Mouse (Mus musculus): ENCODE data around the gene Slc39a11. TPM values are rescaled to one million over a fixed set of nuclear protein-coding genes. Genes with fewer than 3 reads are reported as not detected.

The Slc39a11 gene
- 10 to 100 TPM; 23.5 to 26.1 TPM for total RNA-seq (2021)

- intact Hi-C loops (cut with DNase I): loop anchor here (10.0 kb wide), 1 partner anchor 475 kb away; no protein-coding TSS in a partner anchor
- DNase-seq: peak; percentile 83
These were observed at the start of gene Slc39a11 for GRCm38 (mm10) chr11:113649353-113650210. Gene Slc39a11 (minus strand): TSS chr11:113650079.

- intact Hi-C loops (cut with DNase I): no loop called here
These were observed 49.8 kb upstream of the Slc39a11 start for GRCm38 (mm10) chr11:113699643-113700042.

GRCm38 (mm10) chr11:113698013-113698545 is 48.2 kb upstream of the Slc39a11 start:
- no peak for DNase-seq

More at GRCm38 (mm10) chr11:113699643-113700042, 49.8 kb upstream of the Slc39a11 start:
- no peak for DNase-seq

GRCm38 (mm10) chr11:113697571-113697970 is 47.7 kb upstream of the Slc39a11 start:
- no peak for DNase-seq
- intact Hi-C loops (cut with DNase I): no loop called here

More at GRCm38 (mm10) chr11:113698013-113698545, 48.2 kb upstream of the Slc39a11 start:
- intact Hi-C loops (cut with DNase I): no loop called here

- no peak for DNase-seq
- intact Hi-C loops (cut with DNase I): no loop called here
These were observed 42.0 kb upstream of the Slc39a11 start for GRCm38 (mm10) chr11:113691851-113692250.

- intact Hi-C loops (cut with DNase I): no loop called here
- no peak for DNase-seq
These were observed 41.4 kb upstream of the Slc39a11 start for GRCm38 (mm10) chr11:113691318-113691717.

GRCm38 (mm10) chr11:113690506-113690905 is 40.6 kb upstream of the Slc39a11 start:
- intact Hi-C loops (cut with DNase I): no loop called here
- DNase-seq: no peak

- no peak for DNase-seq
- intact Hi-C loops (cut with DNase I): no loop called here
These were observed 37.2 kb upstream of the Slc39a11 start for GRCm38 (mm10) chr11:113687031-113687430.

GRCm38 (mm10) chr11:113684707-113685426 is 35.0 kb upstream of the Slc39a11 start:
- no peak for DNase-seq
- intact Hi-C loops (cut with DNase I): no loop called here

GRCm38 (mm10) chr11:113683957-113684706 is 34.3 kb upstream of the Slc39a11 start, which contains the start of the genes Fam104a and D11Wsu47e:
Gene Fam104a (minus strand): TSS chr11:113684155.
Gene D11Wsu47e (plus strand): TSS chr11:113684412.
- intact Hi-C loops (cut with DNase I): no loop called here
- peak; percentile 95 for DNase-seq

- DNase-seq: no peak
- intact Hi-C loops (cut with DNase I): no loop called here
These were observed 33.7 kb upstream of the Slc39a11 start for GRCm38 (mm10) chr11:113683627-113683956.

GRCm38 (mm10) chr11:113682897-113683626 is 33.2 kb upstream of the Slc39a11 start:
- DNase-seq: peak; percentile 57
- intact Hi-C loops (cut with DNase I): no loop called here

- no peak for DNase-seq
- intact Hi-C loops (cut with DNase I): no loop called here
These were observed 32.1 kb upstream of the Slc39a11 start for GRCm38 (mm10) chr11:113681979-113682378.

- intact Hi-C loops (cut with DNase I): no loop called here
- DNase-seq: no peak
These were observed 31.1 kb upstream of the Slc39a11 start for GRCm38 (mm10) chr11:113680954-113681353.

- DNase-seq: no peak
These were observed 28.5 kb upstream of the Slc39a11 start for GRCm38 (mm10) chr11:113678373-113678772.

GRCm38 (mm10) chr11:113677378-113677777 is 27.5 kb upstream of the Slc39a11 start:
- no peak for DNase-seq
- intact Hi-C loops (cut with DNase I): no loop called here

More at GRCm38 (mm10) chr11:113678373-113678772, 28.5 kb upstream of the Slc39a11 start:
- intact Hi-C loops (cut with DNase I): no loop called here

GRCm38 (mm10) chr11:113676847-113677246 is 27.0 kb upstream of the Slc39a11 start:
- intact Hi-C loops (cut with DNase I): no loop called here
- DNase-seq: no peak

GRCm38 (mm10) chr11:113674595-113674994 is 24.7 kb upstream of the Slc39a11 start:
- intact Hi-C loops (cut with DNase I): no loop called here
- no peak for DNase-seq

- intact Hi-C loops (cut with DNase I): no loop called here
- no peak for DNase-seq
These were observed 23.7 kb upstream of the Slc39a11 start for GRCm38 (mm10) chr11:113673614-113674013.

- DNase-seq: no peak
- intact Hi-C loops (cut with DNase I): no loop called here
These were observed 19.8 kb upstream of the Slc39a11 start for GRCm38 (mm10) chr11:113669711-113670110.

All from left cerebral cortex, postnatal 4 days (tissue).